Mouse (Mus musculus): ENCODE measurements around the gene Ccdc12. TPM values are rescaled to one million over a fixed set of nuclear protein-coding genes. Genes with fewer than 3 reads are reported as not detected.
A peak's percentile ranks its signal among the peaks of the same experiment; 100 is the strongest.

Gene Ccdc12
- total RNA-seq, 2 experiments from 2014 or later: 56.1 to 60.8 TPM

GRCm38 (mm10) chr9:110642812-110643524 lies 13.3 kb upstream of the Ccdc12 start:
- intact Hi-C loops (cut with DNase I): no loop called here
- no peak for DNase-seq (ENCODE audit: low spot score in 2 of 2)

- intact Hi-C loops (cut with DNase I): no loop called here
- no peak for DNase-seq (ENCODE audit: low spot score in 2 of 2)
These were observed 12.5 kb upstream of the Ccdc12 start for GRCm38 (mm10) chr9:110643787-110644186.

GRCm38 (mm10) chr9:110644295-110644694 lies 12.0 kb upstream of the Ccdc12 start:
- DNase-seq (ENCODE audit: low spot score in 2 of 2): no peak
- intact Hi-C loops (cut with DNase I): no loop called here

GRCm38 (mm10) chr9:110645219-110645618 lies 11.1 kb upstream of the Ccdc12 start:
- intact Hi-C loops (cut with DNase I): no loop called here
- DNase-seq (ENCODE audit: low spot score in 2 of 2): no peak

- no peak for DNase-seq (ENCODE audit: low spot score in 2 of 2)
- intact Hi-C loops (cut with DNase I): loop anchor here (5.0 kb wide), 1 partner anchor 38 kb away; no protein-coding TSS in a partner anchor
These were observed 6.5 kb upstream of the Ccdc12 start for GRCm38 (mm10) chr9:110649775-110650174.

- intact Hi-C loops (cut with DNase I): loop anchor here (2.0 to 5.0 kb wide), 2 partner anchors 17 to 35 kb away; no protein-coding TSS in a partner anchor
- no peak for DNase-seq (ENCODE audit: low spot score in 2 of 2)
These were observed 4.2 kb upstream of the Ccdc12 start for GRCm38 (mm10) chr9:110651931-110652722.

- DNase-seq (ENCODE audit: low spot score in 2 of 2): no peak
- intact Hi-C loops (cut with DNase I): loop anchor here (2.0 to 5.0 kb wide), 2 partner anchors 18 to 34 kb away; no protein-coding TSS in a partner anchor
These were observed 3.2 kb upstream of the Ccdc12 start for GRCm38 (mm10) chr9:110652963-110653654.

GRCm38 (mm10) chr9:110653655-110654461 lies 2.4 kb upstream of the Ccdc12 start, which contains the start of gene Nbeal2:
Gene Nbeal2 (minus strand): TSS chr9:110654161.
- intact Hi-C loops (cut with DNase I): loop anchor here (2.0 to 5.0 kb wide), 2 partner anchors 19 to 33 kb away; no protein-coding TSS in a partner anchor
- DNase-seq (ENCODE audit: low spot score in 2 of 2): peak; percentile 72 to 76

GRCm38 (mm10) chr9:110654726-110655650 lies 1.3 kb upstream of the Ccdc12 start:
- DNase-seq (ENCODE audit: low spot score in 2 of 2): no peak
- intact Hi-C loops (cut with DNase I): loop anchor here (5.0 kb wide), 1 partner anchor 32 kb away; no protein-coding TSS in a partner anchor

GRCm38 (mm10) chr9:110655651-110656007 lies 674 bp upstream of the Ccdc12 start:
- no peak for DNase-seq (ENCODE audit: low spot score in 2 of 2)
- intact Hi-C loops (cut with DNase I): no loop called here

- DNase-seq (ENCODE audit: low spot score in 2 of 2): no peak
- intact Hi-C loops (cut with DNase I): no loop called here
These were observed 1.3 kb downstream of the Ccdc12 start for GRCm38 (mm10) chr9:110657474-110658078.

- intact Hi-C loops (cut with DNase I): no loop called here
- DNase-seq (ENCODE audit: low spot score in 2 of 2): no peak
These were observed 3.2 kb downstream of the Ccdc12 start for GRCm38 (mm10) chr9:110659521-110659920.

GRCm38 (mm10) chr9:110660208-110660607 lies 3.9 kb downstream of the Ccdc12 start:
- intact Hi-C loops (cut with DNase I): no loop called here

GRCm38 (mm10) chr9:110660856-110661612 lies 4.7 kb downstream of the Ccdc12 start:
- intact Hi-C loops (cut with DNase I): no loop called here
- no peak for DNase-seq (ENCODE audit: low spot score in 2 of 2)

More at GRCm38 (mm10) chr9:110660208-110660607, 3.9 kb downstream of the Ccdc12 start:
- no peak for DNase-seq (ENCODE audit: low spot score in 2 of 2)

- intact Hi-C loops (cut with DNase I): no loop called here
- DNase-seq (ENCODE audit: low spot score in 2 of 2): no peak
These were observed 6.5 kb downstream of the Ccdc12 start for GRCm38 (mm10) chr9:110662844-110663243.

GRCm38 (mm10) chr9:110665912-110666311 lies 9.6 kb downstream of the Ccdc12 start:
- no peak for DNase-seq (ENCODE audit: low spot score in 2 of 2)
- intact Hi-C loops (cut with DNase I): no loop called here

- intact Hi-C loops (cut with DNase I): no loop called here
- no peak for DNase-seq (ENCODE audit: low spot score in 2 of 2)
These were observed 10.1 kb downstream of the Ccdc12 start for GRCm38 (mm10) chr9:110666374-110666773.
